Mouse (Mus musculus) liver, embryonic 13.5 days (tissue): ENCODE data around the gene Mrpl3. TPM values are rescaled to one million over a fixed set of nuclear protein-coding genes. Genes with fewer than 3 reads are reported as not detected.

Experiments used
- polyA plus RNA-seq: library from polyadenylated mRNA; unstranded; fragments of >200 nt; fragmentation: Nextera tagmentation; extraction: Ambion mirVana; gene quantifications from 2 replicates; pipeline ENCODE4 v1.2.1, GENCODE M21; 2015

Mrpl3 gene
- polyA plus RNA-seq, 1 experiment from 2014 or later, result 83.2 TPM

Other genes starting within 250 kb of the Mrpl3 start
- gene Nudt16, start 78.6 kb downstream of the Mrpl3 start, polyA plus RNA-seq, result 5.6 and 6.9 TPM in 2 replicates
- gene 1700080E11Rik, start 91.9 kb downstream of the Mrpl3 start, polyA plus RNA-seq, result not detected in 2 replicates